Mouse (Mus musculus) bone marrow macrophage, adult 2 months (primary cell): ENCODE results near the gene Agap3.

ENCODE experiments used
- CTCF ChIP-seq: IDR thresholded peaks from 2 replicates; pipeline ENCODE4 v1.5.1; 2012; ENCODE audit warnings: low read depth, mild to moderate bottlenecking, low read length, moderate library complexity
- POLR2A ChIP-seq: IDR thresholded peaks from 2 replicates; pipeline ENCODE4 v1.6.1; 2012; ENCODE audit warnings: mild to moderate bottlenecking, low read depth, low read length, borderline replicate concordance

- TF ChIP-seq POLR2A (no peak), CTCF (no peak)
Measured at GRCm38 (mm10) chr5:24425421-24426036, 26.4 kb upstream of the Agap3 start.
